Mouse (Mus musculus) ES-Bruce4 (cell line): ENCODE data around the gene Zmym3. TPM values are rescaled to one million over a fixed set of nuclear protein-coding genes. Genes with fewer than 3 reads are reported as not detected.

ENCODE experiments used
- H3K27ac ChIP-seq: 2 replicates; pipeline ENCODE4 v1.5.1; 2012; ENCODE audit warnings: low read length, inconsistent platforms; ENCODE audit not compliant: insufficient read depth
- H3K27me3 ChIP-seq: 2 replicates; pipeline ENCODE4 v1.6.1; 2012; ENCODE audit warnings: mild to moderate bottlenecking, low read length, inconsistent platforms; ENCODE audit not compliant: control insufficient read depth, poor library complexity, insufficient read depth, severe bottlenecking
- H3K36me3 ChIP-seq: 2 replicates; pipeline ENCODE4 v1.6.1; 2012; ENCODE audit warnings: inconsistent platforms, mild to moderate bottlenecking, low read length, moderate library complexity; ENCODE audit not compliant: control insufficient read depth, poor library complexity, insufficient read depth, severe bottlenecking
- H3K4me1 ChIP-seq: one replicate; pipeline ENCODE4 v1.8.1; 2011; ENCODE audit warnings: low read length; ENCODE audit not compliant: control insufficient read depth, insufficient read depth
- H3K4me3 ChIP-seq: 2 replicates; pipeline ENCODE4 v1.5.1; 2011; ENCODE audit warnings: low read depth, mild to moderate bottlenecking, low read length
- H3K9ac ChIP-seq: 2 replicates; pipeline ENCODE4 v1.6.1; 2012; ENCODE audit warnings: low read depth, mild to moderate bottlenecking, inconsistent platforms; ENCODE audit not compliant: poor library complexity, severe bottlenecking
- H3K9me3 ChIP-seq: replicated peaks from 2 replicates; pipeline ENCODE4 v1.6.1; 2012; ENCODE audit warnings: mild to moderate bottlenecking, low read length, inconsistent platforms; ENCODE audit not compliant: control insufficient read depth, poor library complexity, insufficient read depth, severe bottlenecking
- CTCF ChIP-seq: IDR thresholded peaks from one replicate; pipeline ENCODE4 v1.8.1; 2011; ENCODE audit warnings: low read depth, low read length
- EP300 ChIP-seq: IDR thresholded peaks from 2 replicates; pipeline ENCODE4 v1.6.1; 2011; ENCODE audit warnings: low read depth, low read length; ENCODE audit not compliant: insufficient read depth
- POLR2A ChIP-seq: IDR thresholded peaks from one replicate; pipeline ENCODE4 v1.8.1; 2011; ENCODE audit warnings: low read length; ENCODE audit not compliant: insufficient read depth
- polyA plus RNA-seq: library from polyadenylated mRNA; stranded (reverse); fragments of >200 nt; gene quantifications from 2 replicates; pipeline ENCODE4 v1.2.4, GENCODE M21; 2011; ENCODE audit warnings: low read depth; ENCODE audit not compliant: missing spikeins, insufficient read depth, insufficient read length

The Zmym3 gene
- polyA plus RNA-seq, 1 experiment: 39.1 TPM

- Histone ChIP-seq H3K27ac (no peak overlapping the region), H3K4me1 (no peaks in the 10 kb centered on the region), H3K4me3 (no peak overlapping the region), H3K27me3 (no peaks in the 10 kb centered on the region), H3K36me3 (no peaks in the 10 kb centered on the region), H3K9ac (no peak overlapping the region), H3K9me3 (no peaks in the 10 kb centered on the region)
- TF ChIP-seq CTCF (no peak), POLR2A (no peak), EP300 (no peak)
These were observed 40.9 kb downstream of the Zmym3 start for GRCm38 (mm10) chrX:101379744-101380143.

- no peak overlapping the region for H3K27ac ChIP-seq
- H3K36me3 ChIP-seq: no peaks in the 10 kb centered on the region
- no peaks in the 10 kb centered on the region for H3K27me3 ChIP-seq
- no peaks in the 10 kb centered on the region for H3K4me1 ChIP-seq
- TF ChIP-seq POLR2A: no peak
- no peak for TF ChIP-seq CTCF
- no peak for TF ChIP-seq EP300
- H3K9me3 ChIP-seq: no peaks in the 10 kb centered on the region
- H3K9ac ChIP-seq: no peak overlapping the region
- H3K4me3 ChIP-seq: no peak overlapping the region
These were observed 43.6 kb downstream of the Zmym3 start for GRCm38 (mm10) chrX:101377076-101377475.

GRCm38 (mm10) chrX:101376190-101376968 is 44.3 kb downstream of the Zmym3 start, which contains the start of gene Gjb1:
Gjb1 (plus strand) TSS chrX:101376378.
- no peak within 1 kb of the TSS for H3K4me3 ChIP-seq
- no peak within 1 kb of the TSS for H3K9ac ChIP-seq
- H3K4me1 ChIP-seq: no peaks in the 10 kb centered on the region
- H3K27ac ChIP-seq: no peak within 1 kb of the TSS
- H3K9me3 ChIP-seq: no peaks in the 10 kb centered on the region
- no peak for TF ChIP-seq EP300
- no peak for TF ChIP-seq POLR2A
- TF ChIP-seq CTCF: no peak
- no peaks in the 10 kb centered on the region for H3K27me3 ChIP-seq
- no peaks in the 10 kb centered on the region for H3K36me3 ChIP-seq

- no peak overlapping the region for H3K9ac ChIP-seq
These were observed 47.7 kb downstream of the Zmym3 start for GRCm38 (mm10) chrX:101372946-101373345.

GRCm38 (mm10) chrX:101370573-101370972 is 50.1 kb downstream of the Zmym3 start:
- TF ChIP-seq CTCF: no peak
- no peak for TF ChIP-seq EP300
- no peak for TF ChIP-seq POLR2A
- Histone ChIP-seq H3K27me3 (no peaks in the 10 kb centered on the region), H3K27ac (no peak overlapping the region)

More at GRCm38 (mm10) chrX:101372946-101373345, 47.7 kb downstream of the Zmym3 start:
- Histone ChIP-seq H3K27ac (no peak overlapping the region), H3K9me3 (no peaks in the 10 kb centered on the region), H3K36me3 (no peaks in the 10 kb centered on the region), H3K27me3 (no peaks in the 10 kb centered on the region), H3K4me1 (no peaks in the 10 kb centered on the region), H3K4me3 (no peak overlapping the region)
- no peak for TF ChIP-seq CTCF
- TF ChIP-seq EP300: no peak
- TF ChIP-seq POLR2A: no peak

GRCm38 (mm10) chrX:101369001-101369400 is 51.6 kb downstream of the Zmym3 start:
- H3K9ac ChIP-seq: no peak overlapping the region
- no peaks in the 10 kb centered on the region for H3K36me3 ChIP-seq
- TF ChIP-seq EP300 (no peak), POLR2A (no peak), CTCF (no peak)
- no peaks in the 10 kb centered on the region for H3K27me3 ChIP-seq
- H3K27ac ChIP-seq: no peak overlapping the region
- H3K4me3 ChIP-seq: no peak overlapping the region
- H3K9me3 ChIP-seq: no peaks in the 10 kb centered on the region
- H3K4me1 ChIP-seq: no peaks in the 10 kb centered on the region

More at GRCm38 (mm10) chrX:101370573-101370972, 50.1 kb downstream of the Zmym3 start:
- Histone ChIP-seq H3K4me1 (no peaks in the 10 kb centered on the region), H3K4me3 (no peak overlapping the region), H3K9ac (no peak overlapping the region), H3K36me3 (no peaks in the 10 kb centered on the region), H3K9me3 (no peaks in the 10 kb centered on the region)
